Mouse (Mus musculus) lung, embryonic 14.5 days (tissue): ENCODE measurements around the gene Trim30c. TPM values are rescaled to one million over a fixed set of nuclear protein-coding genes. Genes with fewer than 3 reads are reported as not detected.
A peak's percentile ranks its signal among the peaks of the same experiment; 100 is the strongest.

Source experiments
- ATAC-seq: fragments of 200-750 bp; cut with Nextera tagmentation; 2 replicates; pipeline ENCODE4 v1.8.0; 2017; ENCODE audit warnings: mild to moderate bottlenecking, moderate TSS enrichment, moderate library complexity; ENCODE audit not compliant: insufficient read depth
- DNase-seq: peaks from one replicate; pipeline ENCODE4 v3.0.0-alpha.2; 2015
- H3K27ac ChIP-seq: fragments of 300-500 bp; sonication (generic); 2 replicates; pipeline ENCODE4 v1.5.1; 2014; ENCODE audit warnings: low read depth, mild to moderate bottlenecking, moderate library complexity
- H3K27me3 ChIP-seq: fragments of 300-500 bp; sonication (generic); 2 replicates; pipeline ENCODE4 v1.6.1; 2014; ENCODE audit warnings: low read length, control low read depth; ENCODE audit not compliant: insufficient read depth
- H3K36me3 ChIP-seq: fragments of 300-500 bp; sonication (generic); 2 replicates; pipeline ENCODE4 v1.6.1; 2014; ENCODE audit warnings: control low read depth; ENCODE audit not compliant: insufficient read depth
- H3K4me1 ChIP-seq: fragments of 300-500 bp; sonication (generic); 2 replicates; pipeline ENCODE4 v1.6.1; 2014; ENCODE audit warnings: antibody characterized with exemption, control low read depth; ENCODE audit not compliant: insufficient read depth
- H3K4me2 ChIP-seq: fragments of 300-500 bp; sonication (generic); 2 replicates; pipeline ENCODE4 v1.6.1; 2014; ENCODE audit warnings: mild to moderate bottlenecking
- H3K4me3 ChIP-seq: fragments of 300-500 bp; sonication (generic); 2 replicates; pipeline ENCODE4 v1.5.1; 2014; ENCODE audit warnings: low read depth, low read length
- H3K9ac ChIP-seq: fragments of 300-500 bp; sonication (generic); 2 replicates; pipeline ENCODE4 v1.6.1; 2014
- H3K9me3 ChIP-seq: fragments of 300-500 bp; sonication (generic); 2 replicates; pipeline ENCODE4 v1.6.1; 2016; ENCODE audit warnings: low read depth, low read length, control low read depth
- CTCF ChIP-seq: IDR thresholded peaks from 2 replicates; pipeline ENCODE4 v1.5.1; 2016; ENCODE audit warnings: antibody characterized with exemption, low read depth
- WGBS: fragments of 180-500 bp; shearing (Covaris S2); extraction: QIAGEN DNeasy Blood & Tissue Kit; methylation state at CpG from one replicate; pipeline ENCODE4 v1.1.7; 2014; 5-methylcytosine and 5-hydroxymethylcytosine counted together
- polyA plus RNA-seq: library from polyadenylated mRNA; unstranded; fragments of >200 nt; fragmentation: Nextera tagmentation; extraction: Ambion mirVana; gene quantifications from 2 replicates; pipeline ENCODE4 v1.2.1, GENCODE M21; 2014

Gene Trim30c
- polyA plus RNA-seq, result 0.24 and 0.32 TPM in 2 replicates

- Histone ChIP-seq H3K4me2 (no peak within 1 kb of the TSS), H3K4me3 (no peak within 1 kb of the TSS), H3K27me3 (no peaks in the 10 kb centered on the region), H3K36me3 (no peaks in the 10 kb centered on the region), H3K9ac (no peak within 1 kb of the TSS), H3K4me1 (no peaks in the 10 kb centered on the region), H3K9me3 (no peaks in the 10 kb centered on the region), H3K27ac (no peak within 1 kb of the TSS)
- DNase-seq, result no peak
- no peak for ATAC-seq
- WGBS, result 80% methylated on average over 1 of the region's 1 CpGs
- no peak for TF ChIP-seq CTCF
Measured at GRCm38 (mm10) chr7:104400698-104401097, at the start of gene Trim30c. Gene Trim30c (minus strand): TSS chr7:104400837.

GRCm38 (mm10) chr7:104445961-104446645 is 45.5 kb upstream of the Trim30c start:
- H3K4me1 ChIP-seq, result no peaks in the 10 kb centered on the region
- 49% methylated on average over 2 of the region's 2 CpGs for WGBS
- no peaks in the 10 kb centered on the region for H3K9me3 ChIP-seq
- no peak overlapping the region for H3K9ac ChIP-seq
- DNase-seq, result peak; percentile 57
- peak; percentile 46; the same call in 1 of the 2 replicates for TF ChIP-seq CTCF
- H3K36me3 ChIP-seq, result no peaks in the 10 kb centered on the region
- H3K4me3 ChIP-seq, result no peak overlapping the region
- no peak overlapping the region for H3K4me2 ChIP-seq
- peak; percentile 65; the same call in 1 of the 2 replicates for ATAC-seq
- H3K27ac ChIP-seq, result no peak overlapping the region
- H3K27me3 ChIP-seq, result no peaks in the 10 kb centered on the region

GRCm38 (mm10) chr7:104404460-104404950 is 3.9 kb upstream of the Trim30c start:
- no peak overlapping the region for H3K4me2 ChIP-seq
- H3K4me1 ChIP-seq, result no peaks in the 10 kb centered on the region
- no peak for TF ChIP-seq CTCF
- H3K27me3 ChIP-seq, result no peaks in the 10 kb centered on the region
- H3K27ac ChIP-seq, result no peak overlapping the region
- H3K36me3 ChIP-seq, result no peaks in the 10 kb centered on the region
- no peak for DNase-seq
- no peak overlapping the region for H3K9ac ChIP-seq
- ATAC-seq, result no peak
- WGBS, result 95% methylated on average over 3 of the region's 3 CpGs
- no peak overlapping the region for H3K4me3 ChIP-seq
- H3K9me3 ChIP-seq, result no peaks in the 10 kb centered on the region

GRCm38 (mm10) chr7:104401140-104401539 is 503 bp upstream of the Trim30c start:
- peak; percentile 9 for DNase-seq
- H3K4me3 ChIP-seq, result no peak overlapping the region
- H3K27me3 ChIP-seq, result no peaks in the 10 kb centered on the region
- H3K4me2 ChIP-seq, result no peak overlapping the region
- H3K27ac ChIP-seq, result no peak overlapping the region
- H3K9me3 ChIP-seq, result no peaks in the 10 kb centered on the region
- no peak overlapping the region for H3K9ac ChIP-seq
- no peaks in the 10 kb centered on the region for H3K4me1 ChIP-seq
- no peak for ATAC-seq
- H3K36me3 ChIP-seq, result no peaks in the 10 kb centered on the region
- no peak for TF ChIP-seq CTCF

- H3K4me1 ChIP-seq, result no peaks in the 10 kb centered on the region
- no peak overlapping the region for H3K27ac ChIP-seq
- H3K9me3 ChIP-seq, result no peaks in the 10 kb centered on the region
- ATAC-seq (no peak), DNase-seq (no peak)
- no peaks in the 10 kb centered on the region for H3K36me3 ChIP-seq
- H3K4me3 ChIP-seq, result no peak overlapping the region
- WGBS, result 85% methylated on average over 1 of the region's 1 CpGs
- H3K9ac ChIP-seq, result no peak overlapping the region
- no peak overlapping the region for H3K4me2 ChIP-seq
- no peak for TF ChIP-seq CTCF
- H3K27me3 ChIP-seq, result no peaks in the 10 kb centered on the region
Measured at GRCm38 (mm10) chr7:104398492-104398891, 2.1 kb downstream of the Trim30c start.

GRCm38 (mm10) chr7:104369736-104370414 is 30.8 kb downstream of the Trim30c start, which contains the start of gene Trim30b:
Gene Trim30b (minus strand): TSS chr7:104369884.
- Histone ChIP-seq H3K4me2 (no peak within 1 kb of the TSS), H3K36me3 (no peaks in the 10 kb centered on the region), H3K27me3 (no peaks in the 10 kb centered on the region), H3K9me3 (no peaks in the 10 kb centered on the region), H3K4me1 (no peaks in the 10 kb centered on the region), H3K9ac (no peak within 1 kb of the TSS), H3K4me3 (no peak within 1 kb of the TSS), H3K27ac (no peak within 1 kb of the TSS)
- TF ChIP-seq CTCF, result peak; percentile 13; the same call in 1 of the 2 replicates
- WGBS, result 61% methylated on average over 1 of the region's 1 CpGs
- DNase-seq, result peak; percentile 32
- no peak for ATAC-seq

GRCm38 (mm10) chr7:104366339-104366738 is 34.3 kb downstream of the Trim30c start:
- Histone ChIP-seq H3K27ac (no peak overlapping the region), H3K4me2 (no peak overlapping the region), H3K4me1 (no peaks in the 10 kb centered on the region), H3K36me3 (no peaks in the 10 kb centered on the region), H3K9me3 (no peaks in the 10 kb centered on the region), H3K4me3 (no peak overlapping the region), H3K9ac (no peak overlapping the region), H3K27me3 (no peaks in the 10 kb centered on the region)
- DNase-seq (no peak), ATAC-seq (no peak)
- TF ChIP-seq CTCF, result no peak
